Mouse (Mus musculus) brain, embryonic 14.5 days (tissue): ENCODE results near the gene Abhd2. TPM values are rescaled to one million over a fixed set of nuclear protein-coding genes. Genes with fewer than 3 reads are reported as not detected.

ENCODE experiments used
- DNase-seq: peaks from one replicate; pipeline ENCODE4 v3.0.0-alpha.2; 2011; ENCODE audit warnings: low read depth
- CTCF ChIP-seq: fragments of 200-500 bp; IDR thresholded peaks from 2 replicates; pipeline ENCODE4 v1.5.1; 2012; ENCODE audit warnings: inconsistent platforms, mild to moderate bottlenecking, moderate library complexity, borderline replicate concordance; ENCODE audit not compliant: insufficient read depth, insufficient read length; ENCODE audit errors: extremely low read depth
- POLR2A ChIP-seq: fragments of 200-500 bp; IDR thresholded peaks from 2 replicates; pipeline ENCODE4 v1.6.1; 2012; ENCODE audit warnings: mild to moderate bottlenecking, inconsistent platforms, borderline replicate concordance; ENCODE audit not compliant: poor library complexity, insufficient read depth, insufficient read length, severe bottlenecking; ENCODE audit errors: extremely low read depth
- polyA plus RNA-seq: library from polyadenylated mRNA; depleted of rRNA; stranded (reverse); fragments of >200 nt; gene quantifications from 2 replicates; pipeline ENCODE4 v1.2.3, GENCODE M21; 2012

Abhd2 gene
- polyA plus RNA-seq, 1 experiment, result 28.7 TPM

GRCm38 (mm10) chr7:79298681-79299080, 25.7 kb downstream of the Abhd2 start:
- no peak for TF ChIP-seq CTCF
- no peak for TF ChIP-seq POLR2A
- DNase-seq, result no peak

GRCm38 (mm10) chr7:79299548-79299947, 26.5 kb downstream of the Abhd2 start:
- no peak for DNase-seq
- TF ChIP-seq POLR2A (no peak), CTCF (no peak)

DNA sequence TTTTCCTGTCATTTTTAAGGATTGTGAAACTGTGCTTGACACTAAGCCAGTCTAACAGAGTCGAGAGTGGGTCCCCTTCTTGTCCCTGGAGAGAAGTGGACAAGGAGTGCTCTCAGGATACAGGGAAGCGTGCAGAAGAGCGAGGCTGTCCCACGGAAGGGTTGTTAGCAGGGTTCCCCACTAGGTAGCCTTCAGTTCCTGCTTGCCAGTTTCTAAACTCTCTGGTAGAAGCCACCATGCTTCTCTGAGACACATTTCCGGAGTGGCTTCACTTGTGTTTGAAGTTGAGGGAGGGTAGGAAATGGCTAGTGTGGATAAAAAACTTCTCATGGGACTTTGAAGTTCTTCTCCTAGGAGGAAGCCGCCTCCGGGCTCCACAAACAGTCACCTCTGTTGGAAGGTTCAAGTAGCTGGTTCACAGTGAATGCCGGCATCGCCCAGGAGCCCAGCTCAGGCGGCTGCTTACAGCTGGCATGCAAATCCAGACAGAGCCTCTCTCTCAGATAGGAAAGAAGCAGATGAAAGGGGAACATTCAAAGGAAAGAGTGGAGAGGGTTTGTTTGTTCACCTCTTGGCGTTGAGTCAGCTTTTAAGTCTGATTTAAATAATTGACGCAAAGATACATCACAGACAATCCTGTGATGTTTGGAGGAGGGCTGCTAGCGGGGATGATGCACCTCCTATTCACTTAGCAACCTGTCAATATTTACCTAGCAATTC, 27.6 kb downstream of the Abhd2 start:
- no peak for TF ChIP-seq CTCF
- no peak for TF ChIP-seq POLR2A

DNA sequence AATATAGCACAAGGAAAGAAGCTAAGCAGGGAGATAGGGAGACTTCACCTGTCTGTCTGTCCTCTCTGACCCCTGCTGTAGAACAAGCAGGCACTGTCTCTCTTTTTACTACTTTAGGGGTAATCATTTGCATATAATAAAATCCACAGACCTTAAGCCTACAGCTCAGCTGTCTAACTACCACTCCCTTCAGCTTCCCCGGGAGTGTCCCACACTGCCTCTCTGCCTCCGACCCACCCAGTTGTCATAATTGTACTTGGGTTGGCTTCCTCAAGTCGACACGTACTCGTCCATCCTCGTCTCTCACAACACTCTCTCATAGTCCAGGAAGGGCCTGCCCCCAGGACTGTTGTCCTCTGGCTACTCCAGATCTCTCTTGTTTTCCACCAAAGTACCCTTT, 29.1 kb downstream of the Abhd2 start:
- DNase-seq, result no peak

More for the DNA sequence above, 27.6 kb downstream of the Abhd2 start:
- DNase-seq, result peak; percentile 75

DNA sequence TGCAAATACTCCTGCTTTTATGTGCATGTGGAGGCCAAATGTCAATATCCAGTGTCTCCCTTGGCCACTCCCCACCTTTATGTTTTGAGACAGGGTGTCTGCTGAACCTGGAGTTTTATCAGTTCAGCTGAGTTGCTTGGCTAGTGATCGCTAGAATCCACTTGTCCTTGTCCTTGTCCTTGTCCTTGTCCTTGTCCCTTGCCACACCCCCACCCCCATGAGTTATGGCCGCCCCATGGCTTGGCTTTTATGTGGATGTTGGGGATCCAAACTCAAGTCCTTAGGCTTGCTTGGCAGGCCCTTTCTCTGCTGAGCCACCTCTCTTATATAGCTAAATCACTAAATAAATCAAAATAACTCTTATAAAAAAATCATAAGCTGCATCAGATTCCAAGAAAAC, 29.6 kb downstream of the Abhd2 start:
- no peak for TF ChIP-seq CTCF
- TF ChIP-seq POLR2A, result no peak
- DNase-seq, result no peak

More for the DNA sequence above, 29.1 kb downstream of the Abhd2 start:
- no peak for TF ChIP-seq CTCF
- TF ChIP-seq POLR2A, result no peak

- TF ChIP-seq POLR2A, result no peak
- no peak for TF ChIP-seq CTCF
Observed at GRCm38 (mm10) chr7:79303183-79303761, 30.3 kb downstream of the Abhd2 start.

DNA sequence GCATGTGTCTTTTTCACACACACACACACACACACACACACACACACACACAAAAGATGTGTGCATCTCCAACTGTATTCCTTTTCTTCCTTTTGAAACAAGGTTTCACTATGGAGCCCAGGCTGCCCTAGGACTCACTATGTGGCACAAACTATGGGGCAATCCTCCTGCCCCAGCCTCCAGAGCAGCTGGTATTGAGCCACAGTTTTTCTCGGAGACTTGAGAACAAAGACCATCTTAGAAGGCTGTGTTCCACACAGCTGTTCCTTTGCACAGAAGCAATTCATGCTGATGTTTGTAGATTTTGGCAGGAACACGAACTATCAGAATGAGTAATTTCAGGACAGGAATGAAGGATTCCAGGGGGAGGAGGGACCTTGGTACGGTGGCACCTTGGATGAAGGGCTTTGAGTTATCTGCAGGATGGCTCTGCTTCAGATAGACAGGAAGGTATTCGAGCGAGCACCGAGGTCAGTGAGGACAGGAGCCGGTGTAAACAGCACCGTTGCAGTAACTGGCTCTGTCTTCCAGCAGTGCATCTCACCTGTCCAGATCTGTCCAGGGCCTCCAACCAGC, 35.5 kb downstream of the Abhd2 start:
- DNase-seq, result no peak
- TF ChIP-seq CTCF (no peak), POLR2A (no peak)

More at GRCm38 (mm10) chr7:79303183-79303761, 30.3 kb downstream of the Abhd2 start:
- DNase-seq, result no peak

DNA sequence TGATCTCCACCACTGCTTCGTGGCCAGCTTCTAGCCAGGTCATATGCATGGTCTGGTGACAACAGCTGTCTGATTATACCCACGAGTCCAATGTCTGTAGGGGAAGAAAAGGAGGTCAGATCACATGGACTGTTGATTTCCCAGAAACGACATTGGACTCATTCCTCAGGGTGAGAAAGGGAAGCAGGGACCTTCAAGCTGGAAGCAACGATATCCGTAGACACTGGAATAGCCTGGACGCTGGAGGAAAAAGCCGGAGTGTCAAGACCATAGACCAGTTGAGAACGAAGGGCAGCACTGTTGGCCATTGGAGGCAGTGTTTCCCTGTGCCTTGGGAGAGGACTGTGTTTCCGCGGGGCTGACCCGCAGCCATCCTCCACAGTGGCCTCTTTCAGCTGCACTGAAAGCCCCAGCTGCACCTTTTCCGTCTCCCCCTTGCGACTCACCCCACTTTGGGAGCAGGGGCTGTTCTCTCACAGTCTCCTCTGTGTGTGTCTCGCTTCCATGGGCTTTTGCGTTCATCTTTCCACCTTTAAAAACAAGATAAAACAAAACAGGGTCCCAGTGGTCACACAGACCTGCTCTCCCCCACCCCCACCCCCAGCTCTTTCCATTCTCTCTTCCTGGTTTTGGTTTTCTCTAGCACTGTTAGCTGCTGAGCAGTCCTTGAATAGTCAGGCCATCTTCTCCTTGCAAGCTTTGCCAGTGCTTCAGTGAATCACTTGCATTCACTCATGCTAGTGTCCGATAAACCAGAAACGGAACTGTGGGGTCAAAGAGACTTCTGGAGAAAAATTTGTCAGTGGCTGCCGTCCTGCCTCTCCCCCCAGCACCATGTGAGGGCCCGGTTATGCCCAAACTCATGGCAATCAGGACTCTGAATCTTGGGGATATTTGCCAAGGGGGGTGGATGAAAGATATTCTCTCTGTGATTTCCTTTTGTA, 36.5 kb downstream of the Abhd2 start:
- DNase-seq, result no peak
- TF ChIP-seq CTCF (peak; percentile 15; the same call in 1 of the 2 replicates), POLR2A (no peak)

DNA sequence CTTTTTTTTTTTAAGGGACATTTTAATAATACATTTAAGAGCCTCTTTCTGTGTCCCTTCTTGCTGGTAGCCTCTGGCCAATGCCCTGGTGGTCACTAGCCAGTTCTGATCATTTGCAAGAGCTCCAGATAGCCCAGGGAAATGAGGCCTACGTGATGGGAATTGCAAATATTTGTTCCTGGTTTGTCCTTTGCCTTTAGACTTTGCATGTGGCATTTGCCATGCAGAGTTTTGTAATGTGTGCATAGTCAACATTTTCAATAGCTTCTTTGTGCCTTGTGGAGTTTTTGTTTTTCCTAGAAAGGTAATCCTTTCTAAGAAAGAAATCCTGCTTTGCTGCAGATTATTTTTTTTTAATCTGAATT, 37.2 kb downstream of the Abhd2 start:
- DNase-seq, result peak; percentile 72
- TF ChIP-seq CTCF (no peak), POLR2A (no peak)

- no peak for TF ChIP-seq POLR2A
- no peak for DNase-seq
Observed at GRCm38 (mm10) chr7:79311420-79311988, 38.5 kb downstream of the Abhd2 start.

DNA sequence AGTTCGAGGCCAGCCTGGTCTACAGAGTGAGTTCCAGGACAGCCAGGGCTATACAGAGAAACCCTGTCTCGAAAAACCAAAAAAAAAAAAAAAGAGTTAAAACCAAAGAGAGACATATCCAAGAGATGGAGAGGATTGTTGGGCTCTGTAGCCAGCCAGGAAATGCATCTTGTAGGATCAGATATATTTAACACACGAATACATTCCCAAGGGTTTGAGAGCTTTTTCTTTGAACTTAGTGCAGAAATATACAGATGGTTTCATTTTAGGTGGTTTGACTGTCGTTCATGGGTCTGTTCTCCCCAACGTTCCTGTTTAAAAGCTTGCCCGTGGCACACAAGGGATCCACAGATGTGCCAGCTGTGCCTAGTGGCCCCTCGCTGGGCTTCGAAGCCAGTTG, 39.2 kb downstream of the Abhd2 start:
- TF ChIP-seq CTCF, result no peak
- TF ChIP-seq POLR2A, result no peak
- DNase-seq, result no peak
